Mouse (Mus musculus) hindbrain, embryonic 14.5 days (tissue): ENCODE measurements around the gene Arid5b. TPM values are rescaled to one million over a fixed set of nuclear protein-coding genes. Genes with fewer than 3 reads are reported as not detected.

Experiments used
- ATAC-seq: fragments of 200-750 bp; cut with Nextera tagmentation; 2 replicates; pipeline ENCODE4 v1.8.0; 2017; ENCODE audit warnings: moderate number of reproducible peaks, mild to moderate bottlenecking, moderate TSS enrichment, moderate library complexity; ENCODE audit not compliant: low FRiP score
- DNase-seq: peaks from one replicate; pipeline ENCODE4 v3.0.0-alpha.2; 2015; ENCODE audit warnings: low spot score
- H3K27ac ChIP-seq: fragments of 300-500 bp; sonication (generic); 2 replicates; pipeline ENCODE4 v1.5.1; 2014; ENCODE audit warnings: mild to moderate bottlenecking, moderate library complexity
- H3K27me3 ChIP-seq: fragments of 300-500 bp; sonication (generic); 2 replicates; pipeline ENCODE4 v1.6.1; 2014; ENCODE audit warnings: mild to moderate bottlenecking, low read length, mixed read lengths; ENCODE audit not compliant: control insufficient read depth, insufficient read depth
- H3K36me3 ChIP-seq: fragments of 300-500 bp; sonication (generic); replicated peaks from 2 replicates; pipeline ENCODE4 v1.6.1; 2014; ENCODE audit not compliant: control insufficient read depth, insufficient read depth
- H3K4me1 ChIP-seq: fragments of 300-500 bp; sonication (generic); replicated peaks from 2 replicates; pipeline ENCODE4 v1.6.1; 2014; ENCODE audit warnings: antibody characterized with exemption, low read length, mixed read lengths; ENCODE audit not compliant: control insufficient read depth, insufficient read depth
- H3K4me2 ChIP-seq: fragments of 300-500 bp; sonication (generic); replicated peaks from 2 replicates; pipeline ENCODE4 v1.6.1; 2014; ENCODE audit warnings: mild to moderate bottlenecking, moderate library complexity
- H3K4me3 ChIP-seq: fragments of 300-500 bp; sonication (generic); replicated peaks from 2 replicates; pipeline ENCODE4 v1.5.1; 2014; ENCODE audit warnings: mild to moderate bottlenecking, low read length
- H3K9ac ChIP-seq: fragments of 300-500 bp; sonication (generic); 2 replicates; pipeline ENCODE4 v1.6.1; 2014
- H3K9me3 ChIP-seq: fragments of 300-500 bp; sonication (generic); 2 replicates; pipeline ENCODE4 v1.6.1; 2016; ENCODE audit warnings: low read length; ENCODE audit not compliant: control insufficient read depth
- WGBS: fragments of 180-500 bp; shearing (Covaris S2); extraction: QIAGEN DNeasy Blood & Tissue Kit; methylation state at CpG from one replicate; pipeline ENCODE4 v1.1.7; 2014; 5-methylcytosine and 5-hydroxymethylcytosine counted together
- polyA plus RNA-seq: library from polyadenylated mRNA; unstranded; fragments of >200 nt; fragmentation: Nextera tagmentation; extraction: Ambion mirVana; gene quantifications from 2 replicates; pipeline ENCODE4 v1.2.1, GENCODE M21; 2014

Gene Arid5b
- polyA plus RNA-seq, 1 experiment from 2014 or later: 21.0 TPM

DNA sequence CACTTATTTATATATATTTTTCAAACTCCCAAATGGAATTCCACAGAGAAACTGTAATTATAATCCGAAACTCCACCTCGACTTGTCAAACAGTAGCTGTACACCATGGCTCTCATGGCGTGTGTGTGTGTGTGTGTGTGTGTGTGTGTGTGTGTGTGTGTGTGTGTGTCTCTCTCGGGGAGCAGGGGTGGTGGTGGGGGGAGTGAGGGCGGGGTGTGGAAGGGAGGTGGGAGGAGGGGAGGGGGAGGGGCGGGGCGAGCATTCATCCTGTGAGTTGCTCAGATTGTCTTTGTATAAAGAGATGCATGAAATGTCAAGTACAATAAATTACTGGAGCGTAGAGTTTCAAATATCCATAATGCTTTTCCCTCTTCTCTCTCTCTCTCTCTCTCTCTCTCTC lies 87.4 kb downstream of the Arid5b start:
- peaks cover 36% of the 10 kb centered on the region for H3K4me1 ChIP-seq
- H3K4me2 ChIP-seq: peak overlapping the region; percentile 39
- ATAC-seq: peak; percentile 29; the same call in 1 of the 2 replicates
- no peaks in the 10 kb centered on the region for H3K27me3 ChIP-seq
- H3K36me3 ChIP-seq: no peaks in the 10 kb centered on the region
- peak overlapping the region; percentile 47; the same call in 1 of the 2 replicates for H3K27ac ChIP-seq
- no peaks in the 10 kb centered on the region for H3K9me3 ChIP-seq
- no peak overlapping the region for H3K9ac ChIP-seq
- no peak overlapping the region for H3K4me3 ChIP-seq
- DNase-seq: no peak
- WGBS: 25% methylated on average over 5 of the region's 8 CpGs

DNA sequence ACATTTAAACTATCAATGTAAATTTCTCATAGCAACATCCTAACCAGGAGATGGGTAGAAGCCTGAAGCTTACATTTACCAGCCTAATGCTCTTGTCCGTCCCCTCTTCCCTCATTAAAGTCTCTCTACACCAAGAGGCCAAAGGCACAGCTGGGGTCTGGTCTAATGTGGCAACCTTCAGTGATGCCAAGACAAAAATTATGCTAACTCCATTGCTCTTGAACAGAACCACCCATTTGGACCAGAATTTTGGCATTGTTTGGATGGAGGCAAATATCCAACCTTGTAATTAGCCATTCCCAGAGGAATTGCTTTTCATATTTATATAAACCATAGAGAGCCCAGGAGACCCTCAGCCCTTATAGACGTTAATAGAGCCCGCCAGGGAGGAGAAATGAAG lies 88.7 kb downstream of the Arid5b start:
- Histone ChIP-seq H3K4me1 (peaks cover 36% of the 10 kb centered on the region), H3K9me3 (no peaks in the 10 kb centered on the region), H3K4me3 (no peak overlapping the region), H3K36me3 (peaks cover 5% of the 10 kb centered on the region; the same call in 1 of the 2 replicates), H3K4me2 (no peak overlapping the region), H3K27me3 (no peaks in the 10 kb centered on the region), H3K27ac (no peak overlapping the region), H3K9ac (no peak overlapping the region)
- 45% methylated on average over 3 of the region's 3 CpGs for WGBS
- DNase-seq: no peak
- no peak for ATAC-seq

DNA sequence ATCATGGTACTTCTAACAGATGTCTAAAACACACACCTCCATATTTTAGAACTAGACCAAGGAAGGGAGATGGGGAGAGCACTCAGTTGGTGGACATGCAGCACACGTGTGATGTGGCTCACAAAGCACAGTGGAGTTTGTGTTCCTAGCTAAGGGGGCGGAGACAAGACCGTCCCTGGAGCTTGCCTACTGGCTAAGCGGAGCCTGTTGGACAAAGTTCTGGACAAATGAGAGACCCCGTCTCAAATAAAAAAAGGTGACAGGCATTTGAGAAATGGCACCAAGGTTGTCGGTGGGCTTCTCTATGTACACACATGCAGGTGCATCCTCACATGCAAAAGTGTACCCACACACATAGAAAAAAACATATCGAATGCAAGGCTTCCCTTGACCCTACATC lies 95.4 kb downstream of the Arid5b start:
- 90% methylated on average over 7 of the region's 7 CpGs for WGBS

DNA sequence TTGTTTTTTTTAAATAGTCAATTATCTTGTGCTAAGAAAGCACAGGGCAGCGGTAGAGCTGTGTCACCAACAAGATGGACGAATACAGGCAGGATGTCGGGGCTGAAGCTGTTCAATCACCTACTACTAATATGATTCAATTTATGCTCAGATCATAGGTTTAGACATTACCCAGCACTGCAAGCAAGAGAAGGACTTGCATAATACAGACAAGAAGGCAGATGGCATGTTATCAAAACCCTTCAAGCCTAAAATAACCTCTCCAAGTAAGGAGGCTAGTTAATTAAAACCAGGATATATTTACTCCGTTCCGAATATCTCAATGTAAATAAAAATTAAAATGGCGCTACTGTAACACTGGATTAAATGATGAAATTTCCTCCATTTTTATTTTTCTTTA lies 96.3 kb downstream of the Arid5b start:
- H3K4me3 ChIP-seq: no peak overlapping the region
- no peak for DNase-seq
- H3K36me3 ChIP-seq: peaks cover 6% of the 10 kb centered on the region; the same call in 1 of the 2 replicates
- ATAC-seq: no peak
- no peak overlapping the region for H3K9ac ChIP-seq
- H3K9me3 ChIP-seq: no peaks in the 10 kb centered on the region
- no peaks in the 10 kb centered on the region for H3K4me1 ChIP-seq
- 66% methylated on average over 6 of the region's 6 CpGs for WGBS
- no peak overlapping the region for H3K27ac ChIP-seq
- H3K27me3 ChIP-seq: no peaks in the 10 kb centered on the region
- H3K4me2 ChIP-seq: no peak overlapping the region

More for the DNA sequence above, 95.4 kb downstream of the Arid5b start:
- Histone ChIP-seq H3K4me3 (no peak overlapping the region), H3K9ac (no peak overlapping the region), H3K9me3 (no peaks in the 10 kb centered on the region), H3K4me2 (no peak overlapping the region), H3K27me3 (no peaks in the 10 kb centered on the region), H3K27ac (no peak overlapping the region), H3K4me1 (no peaks in the 10 kb centered on the region), H3K36me3 (peaks cover 6% of the 10 kb centered on the region; the same call in 1 of the 2 replicates)
- no peak for ATAC-seq
- DNase-seq: no peak

DNA sequence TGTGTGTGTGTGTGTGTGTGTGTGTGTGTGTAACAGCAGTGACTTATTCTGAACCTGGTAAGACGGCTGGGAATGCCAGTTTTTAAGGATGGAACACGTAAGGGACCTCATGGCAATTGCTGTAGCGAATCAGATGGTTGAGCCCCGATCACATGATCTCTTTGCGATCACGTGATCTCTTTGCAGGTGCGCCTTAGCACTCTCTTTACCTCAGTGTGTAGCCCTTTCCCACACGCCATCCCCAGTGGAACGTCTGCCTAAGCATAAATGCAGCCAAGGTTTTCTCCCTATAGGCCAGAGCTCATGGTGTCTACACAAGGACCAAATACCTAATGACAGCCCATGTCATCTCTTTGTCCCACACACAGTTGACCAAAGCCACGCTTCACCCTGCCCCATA lies 97.4 kb downstream of the Arid5b start:
- H3K36me3 ChIP-seq: peaks cover 6% of the 10 kb centered on the region; the same call in 1 of the 2 replicates
- no peak overlapping the region for H3K9ac ChIP-seq
- ATAC-seq: no peak
- no peak overlapping the region for H3K4me2 ChIP-seq
- no peaks in the 10 kb centered on the region for H3K4me1 ChIP-seq
- H3K4me3 ChIP-seq: no peak overlapping the region
- no peak overlapping the region for H3K27ac ChIP-seq
- whole genome bisulfite sequencing: 97% methylated on average over 10 of the region's 10 CpGs
- DNase-seq: no peak
- H3K9me3 ChIP-seq: no peaks in the 10 kb centered on the region
- H3K27me3 ChIP-seq: no peaks in the 10 kb centered on the region

DNA sequence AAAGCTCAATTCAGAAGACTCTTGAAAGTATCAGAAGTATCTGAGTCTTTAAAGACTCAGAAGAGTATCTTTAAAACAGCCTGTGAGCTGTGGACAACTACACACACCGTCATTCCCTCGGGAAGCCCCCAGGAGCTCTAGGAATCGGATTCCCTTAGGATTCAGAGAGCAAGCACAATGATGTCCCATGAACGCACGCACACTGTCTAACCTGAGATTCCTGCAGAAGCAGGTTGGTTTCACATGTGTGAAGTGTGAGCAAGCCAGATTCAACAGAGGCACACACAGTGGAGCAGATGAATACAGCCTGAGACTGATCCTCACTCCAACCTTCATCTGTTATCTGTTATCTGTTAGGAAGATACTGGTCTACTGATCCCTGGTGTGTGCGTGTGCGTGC lies 97.8 kb downstream of the Arid5b start:
- Histone ChIP-seq H3K9me3 (no peaks in the 10 kb centered on the region), H3K9ac (no peak overlapping the region), H3K4me2 (no peak overlapping the region), H3K27ac (no peak overlapping the region), H3K27me3 (no peaks in the 10 kb centered on the region), H3K36me3 (peaks cover 4% of the 10 kb centered on the region; the same call in 1 of the 2 replicates), H3K4me3 (no peak overlapping the region), H3K4me1 (no peaks in the 10 kb centered on the region)
- ATAC-seq: no peak
- no peak for DNase-seq
- 97% methylated on average over 7 of the region's 7 CpGs for WGBS

DNA sequence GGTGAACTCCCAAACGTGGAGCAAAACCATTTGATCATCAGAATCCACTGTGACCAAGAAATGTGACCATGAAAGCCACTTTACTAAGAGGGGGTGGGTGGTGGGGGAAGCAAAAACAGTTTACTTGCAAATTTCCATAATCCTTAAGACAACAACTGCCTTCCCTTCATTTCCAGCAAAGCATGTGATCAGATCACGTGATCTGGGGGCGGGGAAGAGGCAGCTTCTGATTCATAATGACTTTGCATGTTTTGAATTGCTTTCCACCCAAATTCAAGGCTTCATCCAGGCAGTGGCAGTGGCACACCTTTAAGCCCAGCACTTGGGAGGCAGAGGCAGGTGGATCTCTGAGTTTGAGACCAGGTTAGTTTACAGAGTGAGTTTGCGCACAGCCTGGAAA lies 98.4 kb downstream of the Arid5b start:
- H3K36me3 ChIP-seq: peaks cover 3% of the 10 kb centered on the region; the same call in 1 of the 2 replicates
- no peak overlapping the region for H3K27ac ChIP-seq
- WGBS: 80% methylated on average over 4 of the region's 4 CpGs
- ATAC-seq (no peak), DNase-seq (no peak)
- H3K4me3 ChIP-seq: no peak overlapping the region
- H3K4me1 ChIP-seq: no peaks in the 10 kb centered on the region
- H3K4me2 ChIP-seq: no peak overlapping the region
- H3K27me3 ChIP-seq: no peaks in the 10 kb centered on the region
- H3K9ac ChIP-seq: no peak overlapping the region
- H3K9me3 ChIP-seq: no peaks in the 10 kb centered on the region

DNA sequence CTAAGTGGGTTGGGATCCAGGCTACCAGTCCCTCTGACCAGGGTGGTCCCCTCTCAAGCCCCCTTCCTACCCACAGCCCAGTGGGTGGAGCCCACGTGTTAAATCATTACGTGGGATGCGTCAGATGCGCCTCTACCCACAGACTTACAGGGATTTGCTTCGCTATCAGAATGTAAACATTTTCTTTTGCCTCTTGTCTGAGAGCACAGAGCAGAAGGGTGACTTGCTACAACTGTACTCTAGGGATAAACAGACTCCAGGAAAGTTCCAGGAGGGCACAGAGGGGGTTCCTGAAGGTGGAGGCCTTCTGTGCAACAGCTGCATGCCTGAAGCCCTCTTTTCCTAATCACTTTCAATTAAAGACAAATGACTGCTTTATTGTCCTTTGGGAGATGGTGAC lies 98.8 kb downstream of the Arid5b start:
- Histone ChIP-seq H3K9me3 (no peaks in the 10 kb centered on the region), H3K4me1 (no peaks in the 10 kb centered on the region), H3K4me2 (no peak overlapping the region), H3K27me3 (no peaks in the 10 kb centered on the region), H3K4me3 (no peak overlapping the region), H3K9ac (no peak overlapping the region), H3K36me3 (no peaks in the 10 kb centered on the region), H3K27ac (no peak overlapping the region)
- 75% methylated on average over 5 of the region's 5 CpGs for WGBS
- no peak for DNase-seq
- no peak for ATAC-seq

DNA sequence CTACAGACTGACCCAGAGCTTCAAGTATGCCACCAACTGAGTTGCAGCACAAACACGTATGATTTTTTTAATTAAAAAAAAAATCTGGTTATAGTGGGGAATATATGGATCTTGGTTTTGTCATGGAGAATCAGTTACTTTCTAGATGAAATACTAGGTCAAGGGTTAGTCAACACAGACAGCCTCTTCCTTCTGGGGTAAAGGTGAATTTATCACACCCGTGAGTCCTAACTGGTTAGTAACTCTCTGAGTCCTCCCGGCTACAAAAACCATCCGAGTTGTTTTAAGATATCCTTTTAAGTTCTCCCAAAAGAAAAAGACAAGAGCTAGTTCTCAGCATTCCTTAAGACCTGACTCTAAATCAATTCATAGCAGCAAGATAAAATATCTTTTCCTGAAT lies 99.2 kb downstream of the Arid5b start:
- no peak overlapping the region for H3K4me3 ChIP-seq
- no peak for DNase-seq
- no peak overlapping the region for H3K4me2 ChIP-seq
- H3K4me1 ChIP-seq: no peaks in the 10 kb centered on the region
- no peak overlapping the region for H3K27ac ChIP-seq
- H3K27me3 ChIP-seq: no peaks in the 10 kb centered on the region
- no peaks in the 10 kb centered on the region for H3K36me3 ChIP-seq
- H3K9ac ChIP-seq: no peak overlapping the region
- 82% methylated on average over 4 of the region's 4 CpGs for WGBS
- ATAC-seq: no peak
- H3K9me3 ChIP-seq: no peaks in the 10 kb centered on the region
